Mouse (Mus musculus) lung, embryonic 14.5 days (tissue): ENCODE results near the gene N4bp2. TPM values are rescaled to one million over a fixed set of nuclear protein-coding genes. Genes with fewer than 3 reads are reported as not detected.

Experiments used
- ATAC-seq: fragments of 200-750 bp; cut with Nextera tagmentation; 2 replicates; pipeline ENCODE4 v1.8.0; 2017; ENCODE audit warnings: mild to moderate bottlenecking, moderate TSS enrichment, moderate library complexity; ENCODE audit not compliant: insufficient read depth
- DNase-seq: peaks from one replicate; pipeline ENCODE4 v3.0.0-alpha.2; 2015
- H3K27ac ChIP-seq: fragments of 300-500 bp; sonication (generic); 2 replicates; pipeline ENCODE4 v1.5.1; 2014; ENCODE audit warnings: low read depth, mild to moderate bottlenecking, moderate library complexity
- H3K27me3 ChIP-seq: fragments of 300-500 bp; sonication (generic); 2 replicates; pipeline ENCODE4 v1.6.1; 2014; ENCODE audit warnings: low read length, control low read depth; ENCODE audit not compliant: insufficient read depth
- H3K36me3 ChIP-seq: fragments of 300-500 bp; sonication (generic); 2 replicates; pipeline ENCODE4 v1.6.1; 2014; ENCODE audit warnings: control low read depth; ENCODE audit not compliant: insufficient read depth
- H3K4me1 ChIP-seq: fragments of 300-500 bp; sonication (generic); 2 replicates; pipeline ENCODE4 v1.6.1; 2014; ENCODE audit warnings: antibody characterized with exemption, control low read depth; ENCODE audit not compliant: insufficient read depth
- H3K4me2 ChIP-seq: fragments of 300-500 bp; sonication (generic); 2 replicates; pipeline ENCODE4 v1.6.1; 2014; ENCODE audit warnings: mild to moderate bottlenecking
- H3K4me3 ChIP-seq: fragments of 300-500 bp; sonication (generic); 2 replicates; pipeline ENCODE4 v1.5.1; 2014; ENCODE audit warnings: low read depth, low read length
- H3K9ac ChIP-seq: fragments of 300-500 bp; sonication (generic); 2 replicates; pipeline ENCODE4 v1.6.1; 2014
- H3K9me3 ChIP-seq: fragments of 300-500 bp; sonication (generic); 2 replicates; pipeline ENCODE4 v1.6.1; 2016; ENCODE audit warnings: low read depth, low read length, control low read depth
- CTCF ChIP-seq: IDR thresholded peaks from 2 replicates; pipeline ENCODE4 v1.5.1; 2016; ENCODE audit warnings: antibody characterized with exemption, low read depth
- WGBS: fragments of 180-500 bp; shearing (Covaris S2); extraction: QIAGEN DNeasy Blood & Tissue Kit; methylation state at CpG from one replicate; pipeline ENCODE4 v1.1.7; 2014; 5-methylcytosine and 5-hydroxymethylcytosine counted together
- polyA plus RNA-seq: library from polyadenylated mRNA; unstranded; fragments of >200 nt; fragmentation: Nextera tagmentation; extraction: Ambion mirVana; gene quantifications from 2 replicates; pipeline ENCODE4 v1.2.1, GENCODE M21; 2014

N4bp2 gene
- polyA plus RNA-seq, 1 experiment from 2014 or later, result 33.2 TPM

DNA sequence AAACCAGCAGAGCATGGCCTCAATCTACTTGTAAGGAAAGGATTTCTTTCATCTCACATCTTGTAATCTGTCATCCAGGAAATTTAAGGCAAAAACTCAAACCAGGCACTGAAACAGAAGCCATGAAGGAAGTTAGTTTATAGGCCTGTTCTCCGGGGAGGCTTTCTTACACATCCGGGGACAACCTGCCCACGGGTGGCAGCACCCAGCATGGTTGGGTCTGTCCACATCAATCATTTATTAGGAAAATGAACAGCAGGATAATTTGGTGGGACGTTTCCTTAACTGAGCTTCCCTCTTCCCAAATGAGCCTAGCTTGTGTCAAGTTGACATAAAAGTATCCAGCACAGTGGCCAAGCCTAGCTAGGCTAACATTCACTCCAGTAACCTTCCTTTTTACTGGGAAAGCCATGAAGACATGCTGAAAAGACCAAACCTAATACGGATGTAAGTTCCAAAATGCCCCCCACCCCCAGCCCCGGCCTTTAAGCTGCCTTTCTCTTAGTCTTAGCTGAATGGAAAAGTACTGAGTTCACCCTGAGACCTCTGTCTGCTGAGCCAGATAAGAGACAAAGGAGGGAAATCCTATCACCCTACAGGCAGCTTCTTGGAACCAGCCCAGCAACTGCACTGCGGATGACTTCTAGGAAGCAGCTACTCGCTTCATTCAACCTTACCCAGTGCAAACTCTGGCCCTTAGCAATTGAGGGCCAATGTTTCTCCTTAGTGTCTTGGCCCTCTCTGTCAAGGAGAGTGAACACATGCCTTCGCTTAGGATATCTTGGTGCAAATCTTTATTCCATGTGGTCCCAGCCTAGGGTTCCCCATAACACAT is 31.9 kb upstream of the N4bp2 start:
- DNase-seq (peak; percentile 78), ATAC-seq (peak; percentile 84)
- H3K27ac ChIP-seq, result 0 out of 2 replicates have a peak overlapping the region, but pooled peaks have one; percentile 2
- H3K27me3 ChIP-seq, result no peaks in the 10 kb centered on the region
- no peaks in the 10 kb centered on the region for H3K36me3 ChIP-seq
- H3K4me1 ChIP-seq, result 0 out of 2 replicates have a peak, but pooled peaks cover 4% of the 10 kb centered on the region
- whole genome bisulfite sequencing, result 42% methylated on average over 9 of the region's 9 CpGs
- H3K4me3 ChIP-seq, result no peak overlapping the region
- no peaks in the 10 kb centered on the region for H3K9me3 ChIP-seq
- TF ChIP-seq CTCF, result no peak
- H3K4me2 ChIP-seq, result no peak overlapping the region
- no peak overlapping the region for H3K9ac ChIP-seq

DNA sequence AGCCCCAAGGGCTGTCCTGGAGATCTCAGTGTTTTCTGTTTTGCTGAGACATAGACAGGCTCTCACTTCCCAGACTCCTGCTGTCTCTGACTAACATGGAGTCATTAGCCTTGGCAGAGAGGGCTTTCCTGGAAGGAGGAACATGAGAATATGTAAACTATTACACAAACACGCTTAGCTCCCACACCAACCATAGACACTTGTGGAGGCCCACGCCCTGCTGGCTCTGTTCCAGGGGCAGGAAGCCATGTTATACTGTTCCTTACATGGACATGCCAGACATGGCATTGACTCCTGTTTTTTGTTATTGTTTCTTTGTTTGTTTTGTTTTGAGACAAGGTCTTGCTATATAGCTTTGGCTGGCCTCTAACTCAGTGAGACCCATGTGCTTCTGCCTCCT is 27.7 kb upstream of the N4bp2 start:
- ATAC-seq (no peak), DNase-seq (no peak)
- no peaks in the 10 kb centered on the region for H3K27me3 ChIP-seq
- no peaks in the 10 kb centered on the region for H3K36me3 ChIP-seq
- 0 out of 2 replicates have a peak, but pooled peaks cover 4% of the 10 kb centered on the region for H3K4me1 ChIP-seq
- no peak overlapping the region for H3K27ac ChIP-seq
- H3K9me3 ChIP-seq, result no peaks in the 10 kb centered on the region
- H3K9ac ChIP-seq, result no peak overlapping the region
- H3K4me2 ChIP-seq, result no peak overlapping the region
- H3K4me3 ChIP-seq, result no peak overlapping the region
- no peak for TF ChIP-seq CTCF
- WGBS, result 69% methylated on average over 2 of the region's 2 CpGs

DNA sequence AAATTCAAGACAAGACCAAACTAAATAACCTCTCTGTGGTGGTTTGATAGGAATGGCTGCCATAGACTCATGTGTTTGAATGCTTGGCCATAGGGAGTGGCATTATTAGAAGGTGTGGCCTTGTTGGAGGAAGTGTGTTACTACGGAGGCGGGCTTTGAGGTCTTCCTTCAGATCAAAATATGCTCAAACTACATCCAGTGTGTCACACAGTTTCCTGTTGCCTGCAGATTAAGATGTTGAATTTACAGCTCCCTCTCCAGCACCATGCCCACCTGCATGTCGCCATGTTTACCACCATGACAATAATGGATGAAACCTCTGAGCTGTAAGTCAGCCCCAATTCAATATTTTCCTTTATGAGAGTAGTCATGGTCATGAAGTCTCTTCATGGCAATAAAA is 24.0 kb upstream of the N4bp2 start:
- no peak overlapping the region for H3K4me2 ChIP-seq
- 92% methylated on average over 3 of the region's 3 CpGs for WGBS
- no peak for DNase-seq
- ATAC-seq, result no peak
- no peak overlapping the region for H3K27ac ChIP-seq
- no peaks in the 10 kb centered on the region for H3K27me3 ChIP-seq
- no peak overlapping the region for H3K4me3 ChIP-seq
- TF ChIP-seq CTCF, result no peak
- no peaks in the 10 kb centered on the region for H3K36me3 ChIP-seq
- H3K9me3 ChIP-seq, result no peaks in the 10 kb centered on the region
- H3K9ac ChIP-seq, result no peak overlapping the region
- H3K4me1 ChIP-seq, result no peaks in the 10 kb centered on the region

DNA sequence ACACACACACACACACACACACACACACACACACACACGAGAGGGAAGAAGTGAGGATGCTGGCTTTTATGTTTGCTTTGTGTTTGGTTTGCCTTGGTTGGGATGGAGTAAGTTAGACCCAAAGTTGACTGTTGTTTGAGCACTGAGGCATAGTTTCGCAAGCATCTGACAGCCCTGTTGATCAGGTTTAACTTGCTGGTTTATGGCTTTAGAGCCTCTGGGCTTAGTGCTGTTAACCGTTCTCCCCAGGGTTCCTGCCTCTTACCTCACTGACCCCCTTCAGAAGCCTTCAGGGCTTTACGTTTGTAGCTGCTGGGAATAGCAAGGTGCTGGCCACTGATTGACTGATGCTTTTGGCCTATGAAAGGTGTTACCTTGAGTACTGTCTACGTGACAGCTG is 16.4 kb upstream of the N4bp2 start:
- ATAC-seq (no peak), DNase-seq (no peak)
- H3K4me3 ChIP-seq, result no peak overlapping the region
- H3K27ac ChIP-seq, result no peak overlapping the region
- no peak overlapping the region for H3K9ac ChIP-seq
- 67% methylated on average over 5 of the region's 5 CpGs for WGBS
- H3K4me1 ChIP-seq, result no peaks in the 10 kb centered on the region
- no peaks in the 10 kb centered on the region for H3K27me3 ChIP-seq
- H3K36me3 ChIP-seq, result no peaks in the 10 kb centered on the region
- TF ChIP-seq CTCF, result no peak
- H3K9me3 ChIP-seq, result no peaks in the 10 kb centered on the region
- H3K4me2 ChIP-seq, result no peak overlapping the region

DNA sequence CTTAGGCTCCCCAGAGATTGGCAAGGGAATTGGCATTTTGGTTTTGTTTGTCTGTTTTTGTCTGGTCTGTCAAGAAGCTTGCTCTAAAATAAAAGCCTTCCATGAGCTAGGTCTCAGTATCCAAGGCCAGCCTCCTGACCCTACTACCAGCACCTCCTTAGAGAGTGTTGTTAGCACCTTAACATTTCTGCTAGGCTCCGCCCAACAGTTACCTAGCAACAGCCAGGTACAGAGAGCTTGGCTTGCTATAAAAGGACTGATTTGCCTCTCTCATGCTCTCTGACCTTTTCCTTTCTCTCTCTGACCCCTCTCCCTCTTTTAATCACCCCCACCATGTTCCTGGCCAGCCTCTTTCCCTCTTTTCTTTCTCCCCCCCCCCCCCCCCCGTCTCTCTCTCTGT is 14.9 kb upstream of the N4bp2 start:
- no peak overlapping the region for H3K27ac ChIP-seq
- no peak overlapping the region for H3K4me3 ChIP-seq
- H3K9ac ChIP-seq, result no peak overlapping the region
- no peaks in the 10 kb centered on the region for H3K4me1 ChIP-seq
- H3K9me3 ChIP-seq, result no peaks in the 10 kb centered on the region
- DNase-seq (no peak), ATAC-seq (no peak)
- no peaks in the 10 kb centered on the region for H3K27me3 ChIP-seq
- no peaks in the 10 kb centered on the region for H3K36me3 ChIP-seq
- 40% methylated on average over 2 of the region's 2 CpGs for WGBS
- H3K4me2 ChIP-seq, result no peak overlapping the region
- no peak for TF ChIP-seq CTCF

- no peaks in the 10 kb centered on the region for H3K4me1 ChIP-seq
- no peaks in the 10 kb centered on the region for H3K27me3 ChIP-seq
- H3K9ac ChIP-seq, result no peak overlapping the region
- no peak for TF ChIP-seq CTCF
- no peaks in the 10 kb centered on the region for H3K36me3 ChIP-seq
- ATAC-seq, result no peak
- no peak overlapping the region for H3K4me2 ChIP-seq
- H3K27ac ChIP-seq, result no peak overlapping the region
- no peak overlapping the region for H3K4me3 ChIP-seq
- H3K9me3 ChIP-seq, result no peaks in the 10 kb centered on the region
- DNase-seq, result no peak
Observed at GRCm38 (mm10) chr5:65748880-65749279, 14.4 kb upstream of the N4bp2 start.

- Histone ChIP-seq H3K4me1 (no peaks in the 10 kb centered on the region), H3K4me2 (no peak overlapping the region), H3K9me3 (no peaks in the 10 kb centered on the region), H3K4me3 (no peak overlapping the region), H3K27ac (no peak overlapping the region), H3K9ac (no peak overlapping the region), H3K27me3 (no peaks in the 10 kb centered on the region), H3K36me3 (no peaks in the 10 kb centered on the region)
- 26% methylated on average over 4 of the region's 4 CpGs for WGBS
- DNase-seq, result peak; percentile 18
- ATAC-seq, result no peak
- TF ChIP-seq CTCF, result no peak
Observed at GRCm38 (mm10) chr5:65752021-65752420, 11.3 kb upstream of the N4bp2 start.
